Mouse (Mus musculus): ENCODE data around the gene Krtap9-1.

DNA sequence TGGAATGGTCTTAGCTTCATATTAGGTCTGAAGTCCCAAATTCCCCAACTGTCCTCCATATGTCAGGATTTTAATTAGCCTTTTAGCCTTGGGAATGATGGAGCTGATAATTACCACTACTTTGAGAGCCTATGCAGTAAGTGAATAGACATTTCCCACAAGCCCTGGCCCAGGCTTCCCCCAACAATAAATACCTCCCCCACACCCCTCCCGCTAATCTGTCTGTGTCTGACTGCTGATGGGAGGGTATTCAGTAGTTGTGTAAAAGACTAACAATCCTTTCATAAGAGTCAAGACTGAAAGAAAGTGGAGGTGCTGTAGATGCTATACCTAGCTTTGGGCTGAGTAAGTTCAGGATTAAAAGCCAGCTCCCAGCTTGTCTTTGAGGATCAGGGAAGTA lies 31.0 kb upstream of the Krtap9-1 start:
- TF ChIP-seq POLR2A (IDR thresholded peaks at IDR 0.05; ENCODE audit: borderline replicate concordance, low read depth, low read length) (no peak), CTCF (IDR thresholded peaks at IDR 0.05; ENCODE audit: low read depth, low read length) (no peak)
